Mouse (Mus musculus): ENCODE measurements around the gene Pstpip1. TPM values are rescaled to one million over a fixed set of nuclear protein-coding genes. Genes with fewer than 3 reads are reported as not detected.

The Pstpip1 gene
- total and polyA plus RNA-seq, 3 experiments = 8.1 to 32.0 (median 15.6) TPM

- Histone ChIP-seq H3K9me3 (replicated peaks; ENCODE audit: low read length) (no peaks in the 10 kb centered on the region), H3K27me3 (replicated peaks) (no peaks in the 10 kb centered on the region), H3K36me3 (replicated peaks in 1 of 2; ENCODE audit: control insufficient read depth in 1 of 2, insufficient read depth in 1 of 2, low read length in 1 of 2) (peaks cover 0 to 7% of the 10 kb centered on the region in 2 experiments), H3K4me3 (replicated peaks in 1 of 3; ENCODE audit: low read depth in 2 of 3, low read length in 2 of 3, poor library complexity in 1 of 3) (no peak overlapping the region), H3K9ac (ENCODE audit: insufficient read depth, low read depth) (no peak overlapping the region), H3K27ac (ENCODE audit: insufficient read depth, low read depth) (no peak overlapping the region), H3K4me2 (ENCODE audit: insufficient read depth, low read depth, poor library complexity, severe bottlenecking) (no peak overlapping the region), H3K79me2 (replicated peaks; ENCODE audit: control insufficient read depth, extremely low read depth, insufficient read depth, poor library complexity, severe bottlenecking) (no peaks in the 10 kb centered on the region), H3K4me1 (ENCODE audit: control insufficient read depth in 1 of 2, insufficient read depth in 2 of 2) (peaks cover 8 to 21% of the 10 kb centered on the region in 2 experiments)
- in situ Hi-C loops (cut with MboI; ENCODE audit: low pct_ligation_motif_present, low pct_unique_long_range_greater_than_20kb, low sequenced_read_pairs) (no loop called here), dilution Hi-C loops (cut with MboI; ENCODE audit: extremely low pct_ligation_motif_present, extremely low pct_unique_long_range_greater_than_20kb, low sequenced_read_pairs) (no loop called here)
- no peak for DNase-seq (ENCODE audit: extremely low read depth)
- no peak for TF ChIP-seq ZC3H11A (IDR thresholded peaks at IDR 0.05; ENCODE audit: low read depth, low read length)
Observed at GRCm38 (mm10) chr9:56079587-56079986, 10.2 kb upstream of the Pstpip1 start.

- no peak for TF ChIP-seq MAZ (IDR thresholded peaks at IDR 0.05; ENCODE audit: low read depth, low read length)
- no peak for TF ChIP-seq E2F4 (IDR thresholded peaks at IDR 0.05; ENCODE audit: insufficient replicate concordance, low read depth, low read length)
- no peak for TF ChIP-seq POLR2AphosphoS2 (IDR thresholded peaks at IDR 0.05; ENCODE audit: low read depth, low read length)
- no peak for TF ChIP-seq POLR2A (IDR thresholded peaks at IDR 0.05; ENCODE audit: low read depth, low read length)
- TF ChIP-seq KAT2A (IDR thresholded peaks at IDR 0.05; ENCODE audit: insufficient replicate concordance, low read length) = no peak
- TF ChIP-seq ETS1 (conservative IDR thresholded peaks at IDR 0.05; ENCODE audit: low read depth, low read length) = no peak
- dilution Hi-C loops (cut with MboI; ENCODE audit: extremely low pct_ligation_motif_present, extremely low pct_unique_long_range_greater_than_20kb, low sequenced_read_pairs) = no loop called here
- in situ Hi-C loops (cut with MboI; ENCODE audit: low pct_ligation_motif_present, low pct_unique_long_range_greater_than_20kb, low sequenced_read_pairs) = no loop called here
Observed at GRCm38 (mm10) chr9:56086524-56086923, 3.2 kb upstream of the Pstpip1 start.

GRCm38 (mm10) chr9:56090546-56091225 lies 924 bp downstream of the Pstpip1 start:
- no peak overlapping the region; the same call in 1 of the 2 replicates for H3K4me2 ChIP-seq (ENCODE audit: insufficient read depth, low read depth, poor library complexity, severe bottlenecking)
- TF ChIP-seq CTCF (conservative IDR thresholded peaks at IDR 0.05 in 1 of 2, IDR thresholded peaks at IDR 0.05 in 1 of 2; ENCODE audit: low read depth in 2 of 2, low read length in 2 of 2) = no peak
- TF ChIP-seq GABPA (IDR thresholded peaks at IDR 0.05; ENCODE audit: insufficient replicate concordance, low read depth, low read length) = no peak
- no peak for TF ChIP-seq JUN (IDR thresholded peaks at IDR 0.05; ENCODE audit: insufficient read depth, low read depth, low read length)
- TF ChIP-seq ELF1 (IDR thresholded peaks at IDR 0.05; ENCODE audit: low read depth, low read length) = no peak
- no peak for TF ChIP-seq KAT2A (IDR thresholded peaks at IDR 0.05; ENCODE audit: insufficient replicate concordance, low read length)
- no peak for TF ChIP-seq ZMIZ1 (IDR thresholded peaks at IDR 0.05; ENCODE audit: low read depth, low read length)
- no peak for TF ChIP-seq ETS1 (conservative IDR thresholded peaks at IDR 0.05; ENCODE audit: low read depth, low read length)
- H3K4me1 ChIP-seq (ENCODE audit: control insufficient read depth in 1 of 2, insufficient read depth in 2 of 2) = peaks cover 9 to 62% of the 10 kb centered on the region in 2 experiments
- peaks cover 0 to 13% of the 10 kb centered on the region in 2 experiments for H3K36me3 ChIP-seq (replicated peaks in 1 of 2; ENCODE audit: control insufficient read depth in 1 of 2, insufficient read depth in 1 of 2, low read length in 1 of 2)
- H3K9me3 ChIP-seq (replicated peaks; ENCODE audit: low read length) = no peaks in the 10 kb centered on the region
- H3K27me3 ChIP-seq (replicated peaks) = no peaks in the 10 kb centered on the region
- H3K9ac ChIP-seq (ENCODE audit: insufficient read depth, low read depth) = no peak overlapping the region
- no peaks in the 10 kb centered on the region for H3K79me2 ChIP-seq (replicated peaks; ENCODE audit: control insufficient read depth, extremely low read depth, insufficient read depth, poor library complexity, severe bottlenecking)
- peak overlapping the region; percentile 54 to 66 (median 55) for H3K4me3 ChIP-seq (replicated peaks in 1 of 3; ENCODE audit: low read depth in 2 of 3, low read length in 2 of 3, poor library complexity in 1 of 3)
- in situ Hi-C loops (cut with MboI; ENCODE audit: low pct_ligation_motif_present, low pct_unique_long_range_greater_than_20kb, low sequenced_read_pairs) (no loop called here), dilution Hi-C loops (cut with MboI; ENCODE audit: extremely low pct_ligation_motif_present, extremely low pct_unique_long_range_greater_than_20kb, low sequenced_read_pairs) (no loop called here)
- no peak for DNase-seq (ENCODE audit: extremely low read depth)
- H3K27ac ChIP-seq (ENCODE audit: insufficient read depth, low read depth) = no peak overlapping the region

More at GRCm38 (mm10) chr9:56086524-56086923, 3.2 kb upstream of the Pstpip1 start:
- Histone ChIP-seq H3K27ac (ENCODE audit: insufficient read depth, low read depth) (no peak overlapping the region), H3K36me3 (replicated peaks in 1 of 2; ENCODE audit: control insufficient read depth in 1 of 2, insufficient read depth in 1 of 2, low read length in 1 of 2) (no peaks in the 10 kb centered on the region), H3K27me3 (replicated peaks) (no peaks in the 10 kb centered on the region), H3K4me2 (ENCODE audit: insufficient read depth, low read depth, poor library complexity, severe bottlenecking) (no peak overlapping the region), H3K9ac (ENCODE audit: insufficient read depth, low read depth) (no peak overlapping the region), H3K9me3 (replicated peaks; ENCODE audit: low read length) (no peaks in the 10 kb centered on the region), H3K79me2 (replicated peaks; ENCODE audit: control insufficient read depth, extremely low read depth, insufficient read depth, poor library complexity, severe bottlenecking) (no peaks in the 10 kb centered on the region), H3K4me3 (replicated peaks in 1 of 3; ENCODE audit: low read depth in 2 of 3, low read length in 2 of 3, poor library complexity in 1 of 3) (no peak overlapping the region), H3K4me1 (ENCODE audit: control insufficient read depth in 1 of 2, insufficient read depth in 2 of 2) (peaks cover 9 to 24% of the 10 kb centered on the region in 2 experiments)
- DNase-seq (ENCODE audit: extremely low read depth) = no peak
